Mouse (Mus musculus) embryo, embryonic 10 days (tissue): Measurements from ENCODE around the gene Sh3gl2.

Experiments used
- DNase-seq: peaks from one replicate; pipeline ENCODE4 v3.0.0-alpha.2; 2015; ENCODE audit warnings: low spot score

Sh3gl2 gene

GRCm38 (mm10) chr4:85416466-85416865 lies 211.5 kb downstream of the Sh3gl2 start:
- DNase-seq: no peak

- DNase-seq: no peak
Measured at GRCm38 (mm10) chr4:85420429-85420828, 215.5 kb downstream of the Sh3gl2 start.

- DNase-seq: no peak
Measured at GRCm38 (mm10) chr4:85426211-85426610, 221.3 kb downstream of the Sh3gl2 start.

GRCm38 (mm10) chr4:85432786-85433185 lies 227.9 kb downstream of the Sh3gl2 start:
- DNase-seq: no peak

- peak; percentile 20 for DNase-seq
Measured at GRCm38 (mm10) chr4:85434734-85435133, 229.8 kb downstream of the Sh3gl2 start.

GRCm38 (mm10) chr4:85438813-85439212 lies 233.9 kb downstream of the Sh3gl2 start:
- no peak for DNase-seq

- DNase-seq: no peak
Measured at GRCm38 (mm10) chr4:85483586-85483985, 278.7 kb downstream of the Sh3gl2 start.

GRCm38 (mm10) chr4:85486316-85486946 lies 281.5 kb downstream of the Sh3gl2 start:
- no peak for DNase-seq

GRCm38 (mm10) chr4:85505718-85506117 lies 300.8 kb downstream of the Sh3gl2 start:
- no peak for DNase-seq

- DNase-seq: no peak
Measured at GRCm38 (mm10) chr4:85506976-85507375, 302.1 kb downstream of the Sh3gl2 start.

GRCm38 (mm10) chr4:85507491-85507890 lies 302.6 kb downstream of the Sh3gl2 start:
- no peak for DNase-seq

GRCm38 (mm10) chr4:85513288-85513687 lies 308.4 kb downstream of the Sh3gl2 start:
- DNase-seq: no peak

GRCm38 (mm10) chr4:85513792-85514191 lies 308.9 kb downstream of the Sh3gl2 start, which contains the start of gene Adamtsl1:
Gene Adamtsl1 (plus strand): TSS chr4:85514172.
- DNase-seq: no peak

GRCm38 (mm10) chr4:85514205-85514681 lies 309.3 kb downstream of the Sh3gl2 start:
- peak; percentile 77 for DNase-seq

GRCm38 (mm10) chr4:85526966-85527566 lies 322.1 kb downstream of the Sh3gl2 start:
- DNase-seq: no peak

- DNase-seq: no peak
Measured at GRCm38 (mm10) chr4:85529852-85530251, 324.9 kb downstream of the Sh3gl2 start.

GRCm38 (mm10) chr4:85539677-85540076 lies 334.8 kb downstream of the Sh3gl2 start:
- no peak for DNase-seq

GRCm38 (mm10) chr4:85543221-85543620 lies 338.3 kb downstream of the Sh3gl2 start:
- DNase-seq: no peak

- no peak for DNase-seq
Measured at GRCm38 (mm10) chr4:85554696-85555095, 349.8 kb downstream of the Sh3gl2 start.

- no peak for DNase-seq
Measured at GRCm38 (mm10) chr4:85559753-85560152, 354.8 kb downstream of the Sh3gl2 start.

GRCm38 (mm10) chr4:85585426-85585825 lies 380.5 kb downstream of the Sh3gl2 start:
- DNase-seq: no peak

GRCm38 (mm10) chr4:85588928-85589327 lies 384.0 kb downstream of the Sh3gl2 start:
- no peak for DNase-seq

GRCm38 (mm10) chr4:85591037-85591436 lies 386.1 kb downstream of the Sh3gl2 start:
- no peak for DNase-seq

GRCm38 (mm10) chr4:85594159-85594558 lies 389.2 kb downstream of the Sh3gl2 start:
- DNase-seq: no peak
